Mouse (Mus musculus): ENCODE measurements around the gene Olfr735. TPM values are rescaled to one million over a fixed set of nuclear protein-coding genes. Genes with fewer than 3 reads are reported as not detected.

The Olfr735 gene
- polyA plus RNA-seq, 1 experiment from 2014 or later: not detected

Other genes with a start within 250 kb of the Olfr735 start
- not detected in 2 replicates for gene Olfr727, start 225.7 kb downstream of the Olfr735 start, polyA plus RNA-seq (2014; fragmentation: Nextera tagmentation; extraction: Ambion mirVana)
- gene Olfr728, start 206.2 kb downstream of the Olfr735 start, polyA plus RNA-seq (2014; fragmentation: Nextera tagmentation; extraction: Ambion mirVana): not detected in 2 replicates
- gene Olfr729, start 196.0 kb downstream of the Olfr735 start, polyA plus RNA-seq (2014; fragmentation: Nextera tagmentation; extraction: Ambion mirVana): not detected in 2 replicates
- not detected in 2 replicates for gene Olfr730, start 160.7 kb downstream of the Olfr735 start, polyA plus RNA-seq (2014; fragmentation: Nextera tagmentation; extraction: Ambion mirVana)
- gene Olfr731, start 107.0 kb downstream of the Olfr735 start, polyA plus RNA-seq (2014; fragmentation: Nextera tagmentation; extraction: Ambion mirVana): not detected in 2 replicates
- not detected in 2 replicates for gene Olfr732, start 64.7 kb downstream of the Olfr735 start, polyA plus RNA-seq (2014; fragmentation: Nextera tagmentation; extraction: Ambion mirVana)
- not detected in 2 replicates for gene Olfr733, start 47.4 kb downstream of the Olfr735 start, polyA plus RNA-seq (2014; fragmentation: Nextera tagmentation; extraction: Ambion mirVana)
- not detected in 2 replicates for gene Olfr734, start 22.1 kb downstream of the Olfr735 start, polyA plus RNA-seq (2014; fragmentation: Nextera tagmentation; extraction: Ambion mirVana)
- gene Tlr11, start 9.0 kb upstream of the Olfr735 start, polyA plus RNA-seq (2014; fragmentation: Nextera tagmentation; extraction: Ambion mirVana): not detected in 2 replicates
- not detected in 2 replicates for gene Olfr736, start 32.3 kb upstream of the Olfr735 start, polyA plus RNA-seq (2014; fragmentation: Nextera tagmentation; extraction: Ambion mirVana)
- not detected in 2 replicates for gene Olfr738, start 58.7 kb upstream of the Olfr735 start, polyA plus RNA-seq (2014; fragmentation: Nextera tagmentation; extraction: Ambion mirVana)
- not detected in 2 replicates for gene Olfr739, start 69.8 kb upstream of the Olfr735 start, polyA plus RNA-seq (2014; fragmentation: Nextera tagmentation; extraction: Ambion mirVana)
- gene Olfr740, start 96.7 kb upstream of the Olfr735 start, polyA plus RNA-seq (2014; fragmentation: Nextera tagmentation; extraction: Ambion mirVana): not detected in 2 replicates
- gene Olfr741, start 123.9 kb upstream of the Olfr735 start, polyA plus RNA-seq (2014; fragmentation: Nextera tagmentation; extraction: Ambion mirVana): not detected in 2 replicates
- not detected in 2 replicates for gene Olfr742, start 154.7 kb upstream of the Olfr735 start, polyA plus RNA-seq (2014; fragmentation: Nextera tagmentation; extraction: Ambion mirVana)
- gene Olfr743, start 173.0 kb upstream of the Olfr735 start, polyA plus RNA-seq (2014; fragmentation: Nextera tagmentation; extraction: Ambion mirVana): not detected in 2 replicates

Measured in stomach, embryonic 14.5 days (tissue).